Mouse (Mus musculus) midbrain, embryonic 11.5 days (tissue): ENCODE data around the gene Zfp551. TPM values are rescaled to one million over a fixed set of nuclear protein-coding genes. Genes with fewer than 3 reads are reported as not detected.

Source experiments
- ATAC-seq: fragments of 200-750 bp; cut with Nextera tagmentation; 2 replicates; pipeline ENCODE4 v1.8.0; 2017; ENCODE audit warnings: moderate TSS enrichment, moderate library complexity; ENCODE audit not compliant: low FRiP score
- DNase-seq: peaks from one replicate; pipeline ENCODE4 v3.0.0; 2015; ENCODE audit warnings: low spot score; ENCODE audit errors: missing footprints
- H3K27ac ChIP-seq: fragments of 300-500 bp; sonication (generic); 2 replicates; pipeline ENCODE4 v1.5.1; 2014; ENCODE audit warnings: low read depth, low read length
- H3K27me3 ChIP-seq: fragments of 300-500 bp; sonication (generic); 2 replicates; pipeline ENCODE4 v1.6.1; 2014; ENCODE audit warnings: mild to moderate bottlenecking, low read length, moderate library complexity, mixed read lengths; ENCODE audit not compliant: control insufficient read depth, insufficient read depth
- H3K36me3 ChIP-seq: fragments of 300-500 bp; sonication (generic); 2 replicates; pipeline ENCODE4 v1.6.1; 2014; ENCODE audit warnings: mild to moderate bottlenecking, low read length, moderate library complexity, mixed read lengths; ENCODE audit not compliant: control insufficient read depth, insufficient read depth
- H3K4me1 ChIP-seq: fragments of 300-500 bp; sonication (generic); 2 replicates; pipeline ENCODE4 v1.6.1; 2014; ENCODE audit warnings: low read length; ENCODE audit not compliant: control insufficient read depth, insufficient read depth
- H3K4me2 ChIP-seq: fragments of 300-500 bp; sonication (generic); 2 replicates; pipeline ENCODE4 v1.6.1; 2014; ENCODE audit warnings: mild to moderate bottlenecking, moderate library complexity
- H3K4me3 ChIP-seq: fragments of 300-500 bp; sonication (generic); 2 replicates; pipeline ENCODE4 v1.5.1; 2014; ENCODE audit warnings: low read depth, low read length
- H3K9ac ChIP-seq: fragments of 300-500 bp; sonication (generic); 2 replicates; pipeline ENCODE4 v1.6.1; 2014; ENCODE audit warnings: low read length
- H3K9me3 ChIP-seq: fragments of 300-500 bp; sonication (generic); 2 replicates; pipeline ENCODE4 v1.6.1; 2016; ENCODE audit warnings: low read length; ENCODE audit not compliant: control insufficient read depth
- WGBS: fragments of 180-500 bp; shearing (Covaris S2); extraction: QIAGEN DNeasy Blood & Tissue Kit; methylation state at CpG from one replicate; pipeline ENCODE4 v1.1.7; 2014; 5-methylcytosine and 5-hydroxymethylcytosine counted together
- polyA plus RNA-seq: library from polyadenylated mRNA; unstranded; fragments of >200 nt; fragmentation: Nextera tagmentation; extraction: Ambion mirVana; gene quantifications from 2 replicates; pipeline ENCODE4 v1.2.1, GENCODE M21; 2014

Zfp551 gene
- 3.9 and 4.2 TPM in 2 replicates for polyA plus RNA-seq

DNA sequence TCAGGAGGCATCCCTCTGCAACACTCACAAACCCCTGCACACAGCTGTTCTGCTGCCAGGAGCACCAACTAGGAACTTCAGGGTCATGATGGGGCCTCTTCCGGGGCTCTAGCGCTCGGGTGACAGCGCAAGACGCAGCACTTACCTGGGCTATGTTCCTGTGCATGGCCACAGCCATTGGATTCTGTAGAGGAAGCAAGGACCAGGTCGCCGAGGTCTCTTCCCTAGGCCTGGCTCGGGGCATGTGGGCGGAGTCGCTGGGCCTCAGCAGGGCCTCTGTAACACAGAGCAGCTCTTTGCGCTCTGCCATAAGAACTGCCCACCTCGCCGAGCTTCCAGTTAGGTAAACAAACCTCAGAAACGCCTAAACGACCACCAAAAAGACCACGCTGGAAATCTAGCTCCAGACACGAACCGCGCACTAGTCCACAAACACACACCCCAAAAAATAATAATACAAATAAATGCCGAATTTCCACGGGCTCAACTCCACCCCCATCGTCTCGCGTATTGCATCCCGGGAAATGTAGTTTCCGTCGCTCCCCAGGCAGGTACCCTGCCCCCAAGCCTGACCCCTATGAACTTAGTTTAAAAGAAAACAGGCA, at the start of gene Zfp551:
Gene Zfp551, minus strand, starts transcription at position 507 of the 605 bp plus-strand sequence.
- no peak within 1 kb of the TSS for H3K27ac ChIP-seq
- peaks cover 5% of the 10 kb centered on the region for H3K4me1 ChIP-seq
- peak within 1 kb of the TSS; percentile 54 for H3K4me2 ChIP-seq
- H3K9me3 ChIP-seq = no peaks in the 10 kb centered on the region
- H3K4me3 ChIP-seq = peak within 1 kb of the TSS; percentile 44
- DNase-seq = peak; percentile 96
- no peaks in the 10 kb centered on the region for H3K36me3 ChIP-seq
- peak within 1 kb of the TSS; percentile 76 for H3K9ac ChIP-seq
- WGBS = 1% methylated on average over 27 of the region's 27 CpGs
- H3K27me3 ChIP-seq = no peaks in the 10 kb centered on the region
- ATAC-seq = peak; percentile 96

DNA sequence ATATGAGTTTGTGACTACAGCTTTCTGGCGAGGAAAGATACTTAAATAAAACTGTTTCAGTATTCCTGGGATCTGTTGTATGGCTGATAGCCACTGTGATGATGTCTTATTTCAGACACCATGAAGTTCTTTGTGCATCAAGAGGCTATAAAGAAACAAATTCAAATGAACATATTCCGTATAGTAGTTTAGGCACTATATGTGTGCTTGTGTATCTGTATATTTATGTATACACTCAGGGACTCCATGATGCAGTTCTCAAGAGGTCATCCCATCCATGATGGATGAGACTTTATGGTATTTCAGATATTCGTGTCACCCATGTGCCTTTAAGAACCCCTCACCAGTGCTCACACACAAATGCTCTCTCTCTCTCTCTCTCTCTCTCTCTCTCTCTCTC, 304 bp upstream of the Zfp551 start:
- Histone ChIP-seq H3K9me3 (no peaks in the 10 kb centered on the region), H3K27me3 (no peaks in the 10 kb centered on the region), H3K4me1 (peaks cover 5% of the 10 kb centered on the region), H3K36me3 (no peaks in the 10 kb centered on the region), H3K4me3 (peak overlapping the region; percentile 44), H3K4me2 (no peak overlapping the region), H3K27ac (no peak overlapping the region), H3K9ac (no peak overlapping the region)
- ATAC-seq (no peak; the same call in 1 of the 2 replicates), DNase-seq (no peak)
- WGBS = 59% methylated on average over 3 of the region's 3 CpGs

DNA sequence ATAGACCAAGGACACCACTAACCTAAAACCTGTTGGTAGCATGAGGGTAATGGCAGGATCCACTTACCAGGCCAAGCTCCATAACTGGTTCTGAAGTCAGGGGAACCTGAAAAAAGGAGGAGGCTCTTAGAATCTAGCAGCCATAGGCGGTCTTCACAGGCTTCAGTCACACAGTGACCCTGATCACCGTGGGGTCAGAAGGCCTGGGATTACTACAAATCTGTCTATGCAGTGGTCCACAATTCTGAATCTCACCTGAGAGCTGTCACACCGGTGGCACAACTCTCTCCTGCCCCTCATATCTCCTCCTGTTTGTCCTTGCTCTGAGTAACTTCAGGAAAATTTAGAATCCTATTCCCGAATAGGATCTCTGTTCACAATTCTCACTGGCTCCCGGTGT, 810 bp downstream of the Zfp551 start:
- Histone ChIP-seq H3K4me2 (peak overlapping the region; percentile 54), H3K9ac (peak overlapping the region; percentile 76), H3K4me3 (peak overlapping the region; percentile 44), H3K4me1 (peaks cover 5% of the 10 kb centered on the region), H3K27me3 (no peaks in the 10 kb centered on the region), H3K9me3 (no peaks in the 10 kb centered on the region), H3K36me3 (peaks cover 4% of the 10 kb centered on the region; the same call in 1 of the 2 replicates), H3K27ac (no peak overlapping the region)
- DNase-seq (peak; percentile 87), ATAC-seq (peak; percentile 30)
- 65% methylated on average over 5 of the region's 5 CpGs for WGBS

DNA sequence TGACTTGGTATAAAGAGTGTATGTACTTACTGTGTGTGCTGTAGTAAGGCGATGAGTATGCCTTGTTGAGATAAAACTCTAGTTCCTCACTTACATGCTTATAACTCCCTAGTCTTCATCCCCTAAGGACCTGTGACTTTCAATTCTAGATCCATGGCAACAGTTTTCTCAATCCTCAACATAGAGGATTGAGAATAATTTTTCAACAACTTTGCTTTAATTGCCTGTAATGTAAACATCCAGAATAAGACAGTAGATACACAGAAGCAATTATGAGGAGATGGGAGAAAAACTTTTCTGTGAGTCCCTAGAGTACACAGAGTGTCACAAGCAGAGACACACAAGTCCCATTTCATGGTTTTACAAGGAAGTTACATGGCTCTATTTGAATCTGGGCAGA, 53.4 kb downstream of the Zfp551 start, which contains the start of gene Vmn1r84:
Gene Vmn1r84, minus strand, starts transcription at position 101 of the 400 bp plus-strand sequence.
- Histone ChIP-seq H3K4me1 (no peaks in the 10 kb centered on the region), H3K9ac (no peak within 1 kb of the TSS), H3K4me3 (no peak within 1 kb of the TSS), H3K27me3 (no peaks in the 10 kb centered on the region), H3K36me3 (no peaks in the 10 kb centered on the region), H3K9me3 (peaks cover 2% of the 10 kb centered on the region; the same call in 1 of the 2 replicates), H3K4me2 (no peak within 1 kb of the TSS), H3K27ac (no peak within 1 kb of the TSS)
- ATAC-seq = no peak
- WGBS = 56% methylated on average over 1 of the region's 1 CpGs
- DNase-seq = no peak

Other genes starting within 250 kb of the Zfp551 start
- gene Vmn1r80, start 233.5 kb downstream of the Zfp551 start, polyA plus RNA-seq = not detected in 2 replicates
- not detected in 2 replicates for gene Vmn1r81, start 154.5 kb downstream of the Zfp551 start, polyA plus RNA-seq
- not detected in 2 replicates for gene Vmn1r82, start 122.3 kb downstream of the Zfp551 start, polyA plus RNA-seq
- gene Vmn1r83, start 93.3 kb downstream of the Zfp551 start, polyA plus RNA-seq = not detected in 2 replicates
- gene Vmn1r84, start 53.5 kb downstream of the Zfp551 start, polyA plus RNA-seq = not detected in 2 replicates
- 51.1 and 63.8 TPM in 2 replicates for gene Zfp606, start 55.5 kb upstream of the Zfp551 start, polyA plus RNA-seq
- gene 2900092C05Rik, start 89.8 kb upstream of the Zfp551 start, polyA plus RNA-seq = not detected in 2 replicates
- not detected in 2 replicates for gene Vmn2r53, start 186.0 kb upstream of the Zfp551 start, polyA plus RNA-seq
- gene Vmn2r54, start 217.6 kb upstream of the Zfp551 start, polyA plus RNA-seq = 0.05 TPM in 1 of 2 replicates, not detected in the other